Mouse (Mus musculus): Measurements from ENCODE around the gene Iqschfp. TPM values are rescaled to one million over a fixed set of nuclear protein-coding genes. Genes with fewer than 3 reads are reported as not detected.

The Iqschfp gene
- total RNA-seq, 2 experiments from 2014 or later, result not detected

GRCm38 (mm10) chr3:68593073-68593867 lies 701.2 kb downstream of the Iqschfp start:
- DNase-seq (ENCODE audit: low spot score), result no peak

- no peak for DNase-seq (ENCODE audit: low spot score)
Observed at GRCm38 (mm10) chr3:68595316-68595925, 703.4 kb downstream of the Iqschfp start.

- DNase-seq (ENCODE audit: low spot score), result no peak
Observed at GRCm38 (mm10) chr3:68596938-68597337, 704.9 kb downstream of the Iqschfp start.

GRCm38 (mm10) chr3:68602891-68603290 lies 710.9 kb downstream of the Iqschfp start:
- peak; percentile 78 for DNase-seq (ENCODE audit: low spot score)

GRCm38 (mm10) chr3:68604467-68604866 lies 712.4 kb downstream of the Iqschfp start:
- DNase-seq (ENCODE audit: low spot score), result no peak

- no peak for DNase-seq (ENCODE audit: low spot score)
Observed at GRCm38 (mm10) chr3:68604962-68605361, 712.9 kb downstream of the Iqschfp start.

- DNase-seq (ENCODE audit: low spot score), result no peak
Observed at GRCm38 (mm10) chr3:68605942-68606603, 714.0 kb downstream of the Iqschfp start.

GRCm38 (mm10) chr3:68606730-68607129 lies 714.7 kb downstream of the Iqschfp start:
- DNase-seq (ENCODE audit: low spot score), result no peak

- no peak for DNase-seq (ENCODE audit: low spot score)
Observed at GRCm38 (mm10) chr3:68607336-68607735, 715.3 kb downstream of the Iqschfp start.

GRCm38 (mm10) chr3:68608848-68609497 lies 716.9 kb downstream of the Iqschfp start:
- DNase-seq (ENCODE audit: low spot score), result peak; percentile 56

- peak; percentile 68 for DNase-seq (ENCODE audit: low spot score)
Observed at GRCm38 (mm10) chr3:68610011-68610410, 718.0 kb downstream of the Iqschfp start.

- DNase-seq (ENCODE audit: low spot score), result no peak
Observed at GRCm38 (mm10) chr3:68610598-68611261, 718.7 kb downstream of the Iqschfp start.

GRCm38 (mm10) chr3:68615042-68615810 lies 723.2 kb downstream of the Iqschfp start:
- DNase-seq (ENCODE audit: low spot score), result peak; percentile 48

GRCm38 (mm10) chr3:68616363-68616762 lies 724.3 kb downstream of the Iqschfp start:
- DNase-seq (ENCODE audit: low spot score), result no peak

GRCm38 (mm10) chr3:68617708-68618107 lies 725.7 kb downstream of the Iqschfp start:
- DNase-seq (ENCODE audit: low spot score), result no peak

GRCm38 (mm10) chr3:68619097-68619496 lies 727.1 kb downstream of the Iqschfp start:
- DNase-seq (ENCODE audit: low spot score), result no peak

- DNase-seq (ENCODE audit: low spot score), result no peak
Observed at GRCm38 (mm10) chr3:68621971-68622370, 729.9 kb downstream of the Iqschfp start.

- DNase-seq (ENCODE audit: low spot score), result no peak
Observed at GRCm38 (mm10) chr3:68623036-68623435, 731.0 kb downstream of the Iqschfp start.

- no peak for DNase-seq (ENCODE audit: low spot score)
Observed at GRCm38 (mm10) chr3:68624471-68624870, 732.4 kb downstream of the Iqschfp start.

- DNase-seq (ENCODE audit: low spot score), result no peak
Observed at GRCm38 (mm10) chr3:68630261-68630660, 738.2 kb downstream of the Iqschfp start.

- no peak for DNase-seq (ENCODE audit: low spot score)
Observed at GRCm38 (mm10) chr3:68630821-68631220, 738.8 kb downstream of the Iqschfp start.
